Mouse (Mus musculus) erythroblast, embryonic 14.5 days (primary cell): ENCODE results near the gene Plin5. TPM values are rescaled to one million over a fixed set of nuclear protein-coding genes. Genes with fewer than 3 reads are reported as not detected.

ENCODE experiments used
- H3K27me3 ChIP-seq: 2 replicates; pipeline ENCODE4 v1.6.1; 2012; ENCODE audit warnings: inconsistent platforms; ENCODE audit not compliant: control insufficient read depth
- H3K36me3 ChIP-seq: 2 replicates; pipeline ENCODE4 v1.6.1; 2012; ENCODE audit warnings: mild to moderate bottlenecking, inconsistent platforms; ENCODE audit not compliant: control insufficient read depth
- H3K4me1 ChIP-seq: 2 replicates; pipeline ENCODE4 v1.6.1; 2012; ENCODE audit warnings: inconsistent platforms; ENCODE audit not compliant: control insufficient read depth
- H3K4me3 ChIP-seq: replicated peaks from 2 replicates; pipeline ENCODE3; 2012; ENCODE audit warnings: moderate library complexity, mild to moderate bottlenecking, inconsistent platforms
- H3K9me3 ChIP-seq: 2 replicates; pipeline ENCODE4 v1.6.1; 2012; ENCODE audit warnings: low read length, inconsistent platforms, mixed read lengths; ENCODE audit not compliant: control insufficient read depth
- GATA1 ChIP-seq: IDR thresholded peaks from 2 replicates; pipeline ENCODE4 v1.6.1; 2012; ENCODE audit warnings: low read length, inconsistent platforms, mixed read lengths
- TAL1 ChIP-seq: IDR thresholded peaks from 3 replicates; pipeline ENCODE4 v1.6.1; 2012; ENCODE audit warnings: low read length, inconsistent platforms, mixed read lengths
- polyA plus RNA-seq: library from polyadenylated mRNA; stranded (reverse); fragments of >175 nt; gene quantifications from 2 replicates; pipeline ENCODE4 v1.2.3, GENCODE M21; 2012

Gene Plin5
- polyA plus RNA-seq, 1 experiment: not detected

- H3K4me1 ChIP-seq: no peaks in the 10 kb centered on the region
- H3K4me3 ChIP-seq: no peak overlapping the region
- H3K27me3 ChIP-seq: peaks cover 75% of the 10 kb centered on the region
- no peaks in the 10 kb centered on the region for H3K9me3 ChIP-seq
- TF ChIP-seq TAL1 (no peak), GATA1 (no peak)
- no peaks in the 10 kb centered on the region for H3K36me3 ChIP-seq
These were observed 30.9 kb upstream of the Plin5 start for GRCm38 (mm10) chr17:56148280-56148679.

GRCm38 (mm10) chr17:56147420-56147819 is 30.0 kb upstream of the Plin5 start:
- no peaks in the 10 kb centered on the region for H3K9me3 ChIP-seq
- TF ChIP-seq TAL1 (no peak), GATA1 (no peak)
- no peaks in the 10 kb centered on the region for H3K36me3 ChIP-seq
- no peaks in the 10 kb centered on the region for H3K4me1 ChIP-seq
- peaks cover 82% of the 10 kb centered on the region for H3K27me3 ChIP-seq
- no peak overlapping the region for H3K4me3 ChIP-seq

- Histone ChIP-seq H3K4me3 (no peak overlapping the region), H3K36me3 (no peaks in the 10 kb centered on the region), H3K27me3 (peaks cover 93% of the 10 kb centered on the region), H3K9me3 (no peaks in the 10 kb centered on the region), H3K4me1 (peaks cover 8% of the 10 kb centered on the region; the same call in 1 of the 2 replicates)
- no peak for TF ChIP-seq TAL1
- TF ChIP-seq GATA1: no peak
These were observed 28.7 kb upstream of the Plin5 start for GRCm38 (mm10) chr17:56146131-56146530.

DNA sequence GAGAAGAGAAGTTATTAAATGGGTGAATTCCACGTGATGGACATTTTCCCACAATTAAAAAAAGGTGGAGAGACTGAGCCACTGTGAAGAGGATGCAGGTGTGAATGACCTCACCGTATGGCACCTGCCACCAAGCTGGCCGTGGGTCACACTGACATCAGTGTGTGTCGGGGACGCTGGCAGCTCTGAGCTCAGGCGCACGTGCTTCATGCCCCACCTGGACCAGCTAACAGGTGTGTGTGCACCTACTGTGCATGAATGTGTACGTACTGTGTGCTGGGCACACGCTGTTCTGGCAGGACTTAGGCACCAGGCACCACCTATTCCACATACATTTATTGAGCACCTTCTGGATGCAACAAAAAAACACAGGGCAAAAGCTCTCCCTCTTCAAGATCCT is 27.1 kb upstream of the Plin5 start:
- H3K4me3 ChIP-seq: no peak overlapping the region
- TF ChIP-seq GATA1 (no peak), TAL1 (no peak)
- H3K9me3 ChIP-seq: no peaks in the 10 kb centered on the region
- peaks cover 93% of the 10 kb centered on the region for H3K27me3 ChIP-seq
- no peaks in the 10 kb centered on the region for H3K36me3 ChIP-seq
- peaks cover 15% of the 10 kb centered on the region for H3K4me1 ChIP-seq

DNA sequence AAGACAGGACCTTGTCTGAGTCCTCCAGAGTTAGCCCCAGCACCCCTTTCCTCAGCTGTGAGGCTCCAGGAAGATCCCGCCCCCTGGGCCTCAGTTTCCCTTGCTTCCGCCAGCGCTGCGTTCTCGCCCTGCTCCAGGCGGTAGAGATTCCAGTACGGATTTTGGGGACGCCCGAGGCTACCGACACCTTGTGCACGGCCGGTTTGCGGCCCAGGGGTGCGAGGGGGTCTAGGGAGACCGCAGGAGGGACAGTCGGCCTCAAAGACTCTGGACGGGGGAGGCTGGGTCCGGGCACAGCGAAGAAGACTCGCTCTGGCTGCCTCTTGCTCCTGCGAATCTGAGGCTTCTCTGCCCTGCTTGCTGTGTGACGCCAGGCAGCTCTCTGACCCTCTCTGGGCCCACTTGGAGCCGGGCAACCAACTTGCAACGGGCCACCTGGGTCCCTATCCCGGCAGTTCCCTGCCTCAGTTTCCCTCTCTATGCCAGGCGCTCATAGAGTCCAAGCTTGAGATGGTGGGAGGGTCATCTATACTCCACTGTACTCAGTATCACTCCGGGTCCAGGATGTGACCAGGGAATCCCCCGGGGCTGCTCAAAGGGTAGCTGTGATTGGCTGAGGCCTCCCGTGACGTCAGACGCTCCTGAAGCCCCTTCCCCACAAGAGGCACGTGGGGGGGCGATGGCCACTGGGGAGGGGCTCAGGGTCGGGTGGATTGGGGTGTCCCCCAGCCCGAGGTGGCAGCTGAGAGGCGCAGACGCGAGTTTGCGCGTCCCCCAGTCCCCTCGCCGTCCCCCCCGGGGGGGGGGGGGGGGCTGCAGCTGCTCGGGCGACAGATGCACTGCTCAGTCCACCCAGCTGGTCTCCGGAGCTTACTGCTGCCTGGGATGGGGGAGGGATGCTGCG is 24.6 kb upstream of the Plin5 start:
- peaks cover 82% of the 10 kb centered on the region for H3K27me3 ChIP-seq

DNA sequence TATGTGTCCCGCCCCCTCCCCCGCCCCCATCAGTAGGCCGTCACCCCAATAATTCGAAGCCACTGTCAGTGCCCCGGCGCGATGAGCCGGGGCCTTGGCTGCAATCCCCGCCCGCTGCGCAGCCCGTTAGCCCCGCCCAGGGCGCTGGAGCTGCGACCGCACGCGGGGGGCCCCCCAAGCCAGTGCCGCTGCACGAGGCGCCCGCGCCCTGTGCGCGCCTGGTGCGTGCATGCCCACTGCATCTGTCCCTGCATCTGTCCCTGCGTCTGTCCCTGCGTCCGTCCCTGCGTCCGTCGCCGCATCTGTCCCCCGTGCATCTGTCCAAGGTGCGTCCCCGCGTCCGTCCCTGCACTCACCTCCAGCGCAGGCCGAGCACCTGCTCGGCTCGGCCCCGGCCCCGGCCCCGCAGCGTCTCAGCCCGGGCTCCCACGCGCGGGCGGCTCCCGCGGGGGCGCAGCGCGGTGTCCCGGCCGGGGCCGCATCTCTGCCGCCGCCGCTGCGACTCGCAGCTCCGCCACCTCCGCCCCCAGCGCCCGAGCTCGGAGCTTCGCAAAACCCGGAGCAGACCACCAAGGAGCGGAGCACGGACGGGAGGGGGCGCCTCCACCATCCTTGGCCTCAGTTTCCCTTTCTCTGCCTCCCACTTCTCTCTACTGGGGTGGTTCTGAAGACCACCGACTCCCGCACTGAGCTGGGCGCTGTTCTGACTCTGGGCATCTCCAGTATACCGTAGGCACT is 22.6 kb upstream of the Plin5 start, which contains the start of gene Sema6b:
TSS of gene Sema6b (minus strand) at position 486 of the 738 bp plus-strand sequence.
- peaks cover 67% of the 10 kb centered on the region for H3K27me3 ChIP-seq
- no peaks in the 10 kb centered on the region for H3K36me3 ChIP-seq
- H3K9me3 ChIP-seq: no peaks in the 10 kb centered on the region
- TF ChIP-seq TAL1 (no peak), GATA1 (no peak)
- H3K4me1 ChIP-seq: peaks cover 20% of the 10 kb centered on the region
- H3K4me3 ChIP-seq: peak within 1 kb of the TSS; percentile 56

More for the DNA sequence above, 24.6 kb upstream of the Plin5 start:
- peaks cover 18% of the 10 kb centered on the region for H3K4me1 ChIP-seq
- no peaks in the 10 kb centered on the region for H3K36me3 ChIP-seq
- TF ChIP-seq GATA1 (no peak), TAL1 (no peak)
- no peaks in the 10 kb centered on the region for H3K9me3 ChIP-seq
- no peak overlapping the region for H3K4me3 ChIP-seq

GRCm38 (mm10) chr17:56139355-56139754 is 22.0 kb upstream of the Plin5 start:
- TF ChIP-seq TAL1: no peak
- no peak for TF ChIP-seq GATA1

DNA sequence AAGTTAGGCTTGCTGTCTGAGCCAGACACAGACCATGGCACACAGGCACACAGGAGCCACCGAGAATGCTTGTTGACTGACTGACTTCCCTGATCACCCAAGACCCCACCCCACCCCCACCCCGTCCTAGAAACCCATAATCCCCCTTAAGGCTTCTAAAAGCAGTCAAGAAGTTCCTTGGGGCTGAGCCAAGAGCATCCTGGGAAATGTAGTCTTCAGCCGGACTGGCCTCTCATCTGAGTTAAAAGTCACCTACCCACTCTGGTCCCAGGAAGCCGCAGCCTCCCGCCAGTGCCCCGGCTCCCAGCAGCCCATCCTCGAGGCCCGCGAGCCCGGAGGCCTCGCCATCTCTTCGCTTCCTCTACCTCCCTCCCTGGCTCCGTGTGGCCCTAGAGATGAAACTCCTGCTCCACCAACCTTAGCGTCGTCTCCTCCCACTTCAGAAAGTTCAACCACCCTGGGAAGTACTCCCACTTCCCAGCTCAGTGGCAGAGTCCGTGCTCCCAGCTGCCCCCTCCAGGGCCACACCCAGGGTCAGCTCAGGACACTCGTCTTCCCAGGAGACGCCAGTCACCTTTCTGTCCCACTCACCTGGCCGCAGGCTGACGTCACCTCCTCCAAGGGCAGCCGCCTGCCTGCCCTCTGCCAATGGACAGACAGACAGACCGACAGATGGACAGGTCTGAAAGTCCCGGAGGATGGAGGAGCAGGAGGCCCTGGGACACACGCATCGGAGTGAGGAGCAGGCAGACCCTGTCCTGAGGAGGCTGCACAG is 20.6 kb upstream of the Plin5 start:
- Histone ChIP-seq H3K4me1 (peaks cover 38% of the 10 kb centered on the region), H3K4me3 (no peak overlapping the region), H3K9me3 (no peaks in the 10 kb centered on the region), H3K36me3 (no peaks in the 10 kb centered on the region), H3K27me3 (peaks cover 49% of the 10 kb centered on the region)
- TF ChIP-seq GATA1 (no peak), TAL1 (no peak)

More at GRCm38 (mm10) chr17:56139355-56139754, 22.0 kb upstream of the Plin5 start:
- Histone ChIP-seq H3K36me3 (no peaks in the 10 kb centered on the region), H3K27me3 (peaks cover 62% of the 10 kb centered on the region), H3K4me1 (peaks cover 26% of the 10 kb centered on the region), H3K9me3 (no peaks in the 10 kb centered on the region), H3K4me3 (no peak overlapping the region)
